In the genomic region with DNA sequence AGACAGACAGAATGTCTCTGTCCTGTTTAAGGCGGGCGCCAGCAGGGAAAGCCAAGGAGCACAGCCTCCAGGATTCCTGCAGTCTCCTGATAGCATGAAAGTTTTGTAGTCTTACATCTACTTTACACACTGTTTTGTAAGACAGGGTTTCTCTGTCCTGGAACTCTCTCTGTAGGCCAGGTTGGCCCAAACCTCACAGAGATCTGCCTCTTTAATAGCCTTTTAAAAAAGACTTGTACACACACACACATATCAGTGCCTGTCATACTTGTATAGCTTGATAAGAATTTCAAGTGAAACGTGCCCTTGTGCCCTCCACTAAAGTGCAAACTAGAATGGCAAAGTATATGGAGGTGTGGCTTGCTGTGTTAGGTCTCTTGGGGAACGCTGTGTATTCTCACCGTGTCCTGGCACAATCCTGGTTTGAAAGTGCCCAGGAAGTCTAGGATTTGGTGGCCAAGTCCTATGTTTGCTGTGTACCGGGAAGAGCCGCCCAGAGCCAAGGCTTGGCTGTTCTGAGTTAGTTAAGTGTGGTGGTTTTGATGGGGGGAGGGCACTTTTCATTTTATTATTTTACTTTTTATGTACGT, we compare ENCODE assay signal across 8 mouse cellular contexts. TPM values are rescaled to one million over a fixed set of nuclear protein-coding genes. Genes with fewer than 3 reads are reported as not detected.
DNase-seq lines count a peak whose midpoint lies in the region; ATAC-seq and TF ChIP-seq lines count a peak whose summit lies in the region.

No protein-coding gene starts in this region.

- TF ChIP-seq CTCF in lung, embryonic 14.5 days (IDR thresholded peaks at IDR 0.05; ENCODE audit: low read depth), result no peak
- no peak for TF ChIP-seq CTCF in liver, embryonic 14.5 days (IDR thresholded peaks at IDR 0.05; ENCODE audit: low read depth)

- DNase-seq in lung, embryonic 14.5 days, result no peak
- DNase-seq in lung, postnatal 14 days, result no peak
- no peak for DNase-seq in liver, embryonic 14.5 days (ENCODE audit: low read depth in 3 of 3, low spot score in 3 of 3)
- no peak for DNase-seq in spleen, postnatal 14 days (ENCODE audit: low spot score in 2 of 2)
- no peak for DNase-seq in spleen, adult 18-20 months
- no peak for DNase-seq in yolk sac, embryonic 10.5 days (ENCODE audit: low spot score)

- 51% methylated on average over 8 of the region's 8 CpGs for WGBS in lung, embryonic 14.5 days
- WGBS in forebrain, embryonic 15.5 days, result 75% methylated on average over 8 of the region's 8 CpGs
- WGBS in liver, embryonic 14.5 days (ENCODE audit: insufficient replicate concordance), result 49% methylated on average over 8 of the region's 8 CpGs
- 73% methylated on average over 8 of the region's 8 CpGs for WGBS in stomach, embryonic 14.5 days

- H3K9me3 ChIP-seq in lung, embryonic 14.5 days (ENCODE audit: low read depth, low read length), result no peaks in the 10 kb centered on the region
- H3K9me3 ChIP-seq in forebrain, embryonic 15.5 days, result no peaks in the 10 kb centered on the region
- no peaks in the 10 kb centered on the region for H3K9me3 ChIP-seq in liver, embryonic 14.5 days (ENCODE audit: control insufficient read depth, low read length)
- no peaks in the 10 kb centered on the region for H3K9me3 ChIP-seq in stomach, embryonic 14.5 days (ENCODE audit: control insufficient read depth, low read depth, low read length)

- peak overlapping the region; percentile 40; the same call in 1 of the 2 replicates for H3K27ac ChIP-seq in lung, embryonic 14.5 days (ENCODE audit: low read depth)
- H3K27ac ChIP-seq in forebrain, embryonic 15.5 days (replicated peaks), result no peak overlapping the region
- peak overlapping the region; percentile 85 for H3K27ac ChIP-seq in liver, embryonic 14.5 days
- H3K27ac ChIP-seq in stomach, embryonic 14.5 days (ENCODE audit: low read length), result peak overlapping the region; percentile 48; the same call in 1 of the 2 replicates

- H3K27me3 ChIP-seq in lung, embryonic 14.5 days (ENCODE audit: insufficient read depth, low read length), result no peaks in the 10 kb centered on the region
- peaks cover 21% of the 10 kb centered on the region for H3K27me3 ChIP-seq in forebrain, embryonic 15.5 days
- H3K27me3 ChIP-seq in liver, embryonic 14.5 days (ENCODE audit: control insufficient read depth, insufficient read depth, low read length), result peaks cover 15% of the 10 kb centered on the region
- H3K27me3 ChIP-seq in stomach, embryonic 14.5 days (ENCODE audit: control insufficient read depth, insufficient read depth, low read length), result no peaks in the 10 kb centered on the region

- 0 out of 2 replicates have a peak, but pooled peaks have one; percentile 20 for TF ChIP-seq EP300 in liver, embryonic 14.5 days (IDR thresholded peaks at IDR 0.05; ENCODE audit: low read depth)

- peak overlapping the region; percentile 79 for H3K4me3 ChIP-seq in lung, embryonic 14.5 days (ENCODE audit: low read depth, low read length)
- H3K4me3 ChIP-seq in forebrain, embryonic 15.5 days, result no peak overlapping the region
- H3K4me3 ChIP-seq in liver, embryonic 14.5 days (ENCODE audit: insufficient read depth in 1 of 2, low read depth in 2 of 2, low read length in 2 of 2), result peak overlapping the region; percentile 59 to 92
- H3K4me3 ChIP-seq in stomach, embryonic 14.5 days (ENCODE audit: low read depth, low read length), result peak overlapping the region; percentile 68

- no peak for ATAC-seq in lung, embryonic 14.5 days (ENCODE audit: insufficient read depth)
- no peak for ATAC-seq in forebrain, embryonic 15.5 days (replicated peaks)
- no peak for ATAC-seq in liver, embryonic 14.5 days (ENCODE audit: insufficient read depth)
- ATAC-seq in stomach, embryonic 14.5 days (ENCODE audit: insufficient number of reproducible peaks, insufficient read depth, low FRiP score, low read depth), result peak; percentile 7; the same call in 1 of the 2 replicates

- H3K4me1 ChIP-seq in lung, embryonic 14.5 days (ENCODE audit: insufficient read depth), result peaks cover 29% of the 10 kb centered on the region
- H3K4me1 ChIP-seq in forebrain, embryonic 15.5 days, result peaks cover 31% of the 10 kb centered on the region
- peaks cover 27 to 28% of the 10 kb centered on the region in 2 experiments for H3K4me1 ChIP-seq in liver, embryonic 14.5 days (replicated peaks; ENCODE audit: control insufficient read depth in 2 of 2, insufficient read depth in 2 of 2, low read length in 1 of 2)
- peaks cover 34% of the 10 kb centered on the region for H3K4me1 ChIP-seq in stomach, embryonic 14.5 days (ENCODE audit: control insufficient read depth, insufficient read depth, low read length)

- H3K4me2 ChIP-seq in lung, embryonic 14.5 days, result peak overlapping the region; percentile 100
- peak overlapping the region; percentile 94 for H3K4me2 ChIP-seq in forebrain, embryonic 15.5 days (replicated peaks)
- peak overlapping the region; percentile 100 for H3K4me2 ChIP-seq in liver, embryonic 14.5 days (ENCODE audit: low read depth)
- peak overlapping the region; percentile 100 for H3K4me2 ChIP-seq in stomach, embryonic 14.5 days (replicated peaks; ENCODE audit: low read depth, low read length)

- peaks cover 38% of the 10 kb centered on the region for H3K36me3 ChIP-seq in lung, embryonic 14.5 days (ENCODE audit: insufficient read depth)
- H3K36me3 ChIP-seq in forebrain, embryonic 15.5 days, result peaks cover 3% of the 10 kb centered on the region; the same call in 1 of the 2 replicates
- H3K36me3 ChIP-seq in liver, embryonic 14.5 days (replicated peaks; ENCODE audit: control insufficient read depth, insufficient read depth, low read depth), result peaks cover 5% of the 10 kb centered on the region; the same call in 1 of the 2 replicates
- peaks cover 24% of the 10 kb centered on the region; the same call in 1 of the 2 replicates for H3K36me3 ChIP-seq in stomach, embryonic 14.5 days (ENCODE audit: control insufficient read depth, insufficient read depth, low read length)

- H3K9ac ChIP-seq in lung, embryonic 14.5 days, result peak overlapping the region; percentile 67
- no peak overlapping the region for H3K9ac ChIP-seq in forebrain, embryonic 15.5 days (replicated peaks)
- peak overlapping the region; percentile 61 for H3K9ac ChIP-seq in liver, embryonic 14.5 days (replicated peaks)
- no peak overlapping the region for H3K9ac ChIP-seq in stomach, embryonic 14.5 days (replicated peaks; ENCODE audit: low read depth, low read length)

RNA-seq across cellular contexts. Expression of gene Klhl21, which starts 2.7 kb away (rescaled TPM):
- polyA plus RNA-seq in lung, embryonic 14.5 days (2014; fragmentation: Nextera tagmentation; extraction: Ambion mirVana), result 10.3 and 10.6 TPM in 2 replicates
- 3.0 and 3.5 TPM in 2 replicates for polyA plus RNA-seq in forebrain, embryonic 15.5 days (2015; fragmentation: Nextera tagmentation; extraction: Ambion mirVana)
- 4.4 and 5.3 TPM in 2 replicates for polyA plus RNA-seq in liver, embryonic 14.5 days (2012; rRNA removed)
- polyA plus RNA-seq in liver, embryonic 14.5 days (2014; fragmentation: Nextera tagmentation; extraction: Ambion mirVana), result 2.3 and 2.8 TPM in 2 replicates
- 5.8 and 7.3 TPM in 2 replicates for polyA plus RNA-seq in stomach, embryonic 14.5 days (2014; fragmentation: Nextera tagmentation; extraction: Ambion mirVana)

RNA-seq across cellular contexts. Expression of gene Phf13, which starts 15.2 kb away (rescaled TPM):
- 28.4 and 32.3 TPM in 2 replicates for polyA plus RNA-seq in lung, embryonic 14.5 days (2014; fragmentation: Nextera tagmentation; extraction: Ambion mirVana)
- polyA plus RNA-seq in forebrain, embryonic 15.5 days (2015; fragmentation: Nextera tagmentation; extraction: Ambion mirVana), result 19.5 and 21.8 TPM in 2 replicates
- 2.8 and 2.9 TPM in 2 replicates for polyA plus RNA-seq in liver, embryonic 14.5 days (2012; rRNA removed)
- polyA plus RNA-seq in liver, embryonic 14.5 days (2014; fragmentation: Nextera tagmentation; extraction: Ambion mirVana), result 3.7 and 5.2 TPM in 2 replicates
- polyA plus RNA-seq in stomach, embryonic 14.5 days (2014; fragmentation: Nextera tagmentation; extraction: Ambion mirVana), result 22.7 and 22.8 TPM in 2 replicates

RNA-seq across cellular contexts. Expression of gene Zbtb48, which starts 16.2 kb away (rescaled TPM):
- 22.7 and 26.8 TPM in 2 replicates for polyA plus RNA-seq in lung, embryonic 14.5 days (2014; fragmentation: Nextera tagmentation; extraction: Ambion mirVana)
- polyA plus RNA-seq in forebrain, embryonic 15.5 days (2015; fragmentation: Nextera tagmentation; extraction: Ambion mirVana), result 18.0 and 21.5 TPM in 2 replicates
- 8.2 and 10.7 TPM in 2 replicates for polyA plus RNA-seq in liver, embryonic 14.5 days (2012; rRNA removed)
- polyA plus RNA-seq in liver, embryonic 14.5 days (2014; fragmentation: Nextera tagmentation; extraction: Ambion mirVana), result 6.4 and 8.8 TPM in 2 replicates
- polyA plus RNA-seq in stomach, embryonic 14.5 days (2014; fragmentation: Nextera tagmentation; extraction: Ambion mirVana), result 18.0 and 21.8 TPM in 2 replicates

RNA-seq across cellular contexts. Expression of gene Thap3, which starts 22.5 kb away (rescaled TPM):
- 27.2 and 31.2 TPM in 2 replicates for polyA plus RNA-seq in lung, embryonic 14.5 days (2014; fragmentation: Nextera tagmentation; extraction: Ambion mirVana)
- polyA plus RNA-seq in forebrain, embryonic 15.5 days (2015; fragmentation: Nextera tagmentation; extraction: Ambion mirVana), result 41.4 and 41.6 TPM in 2 replicates
- 4.8 and 5.0 TPM in 2 replicates for polyA plus RNA-seq in liver, embryonic 14.5 days (2012; rRNA removed)
- 4.5 and 5.2 TPM in 2 replicates for polyA plus RNA-seq in liver, embryonic 14.5 days (2014; fragmentation: Nextera tagmentation; extraction: Ambion mirVana)
- 35.6 and 38.2 TPM in 2 replicates for polyA plus RNA-seq in stomach, embryonic 14.5 days (2014; fragmentation: Nextera tagmentation; extraction: Ambion mirVana)

RNA-seq across cellular contexts. Expression of gene Tas1r1, which starts 27.1 kb away (rescaled TPM):
- polyA plus RNA-seq in lung, embryonic 14.5 days (2014; fragmentation: Nextera tagmentation; extraction: Ambion mirVana), result 0.23 and 0.30 TPM in 2 replicates
- polyA plus RNA-seq in forebrain, embryonic 15.5 days (2015; fragmentation: Nextera tagmentation; extraction: Ambion mirVana), result 1.5 TPM in 2 replicates
- polyA plus RNA-seq in liver, embryonic 14.5 days (2012; rRNA removed), result 0.03 and 0.06 TPM in 2 replicates
- not detected in 2 replicates for polyA plus RNA-seq in liver, embryonic 14.5 days (2014; fragmentation: Nextera tagmentation; extraction: Ambion mirVana)
- 0.30 and 0.34 TPM in 2 replicates for polyA plus RNA-seq in stomach, embryonic 14.5 days (2014; fragmentation: Nextera tagmentation; extraction: Ambion mirVana)

Comparison
In these comparisons a context has a peak if more than half of its experiments do, and no peak if none do; other contexts are left out.
1. H3K9ac ChIP-seq: peak in lung, embryonic 14.5 days (single experiment) and liver, embryonic 14.5 days (single experiment); none in forebrain, embryonic 15.5 days (single experiment) and stomach, embryonic 14.5 days (single experiment).
2. Peak in every context shown above with its lines, with median percentiles within 50 percentile points of each other: H3K4me2 ChIP-seq.